Mouse (Mus musculus) liver, embryonic 14 days (tissue): ENCODE data around the gene Kiss1r. TPM values are rescaled to one million over a fixed set of nuclear protein-coding genes. Genes with fewer than 3 reads are reported as not detected.

Experiments
- polyA plus RNA-seq: library from polyadenylated mRNA; depleted of rRNA; stranded (reverse); fragments of >200 nt; gene quantifications from 2 replicates; pipeline ENCODE4 v1.2.3, GENCODE M21; 2012; rRNA removed

Gene Kiss1r
- polyA plus RNA-seq, result 0.23 and 0.24 TPM in 2 replicates

GRCm38 (mm10) chr10:79916808-79917531, at the start of gene Kiss1r:
Gene Kiss1r (plus strand): TSS chr10:79916971.

GRCm38 (mm10) chr10:79874290-79874862, 42.4 kb upstream of the Kiss1r start, which contains the start of the genes Prtn3 and Plppr3:
Gene Prtn3 (plus strand): TSS chr10:79874476.
Gene Plppr3 (minus strand): TSS chr10:79874634.

DNA sequence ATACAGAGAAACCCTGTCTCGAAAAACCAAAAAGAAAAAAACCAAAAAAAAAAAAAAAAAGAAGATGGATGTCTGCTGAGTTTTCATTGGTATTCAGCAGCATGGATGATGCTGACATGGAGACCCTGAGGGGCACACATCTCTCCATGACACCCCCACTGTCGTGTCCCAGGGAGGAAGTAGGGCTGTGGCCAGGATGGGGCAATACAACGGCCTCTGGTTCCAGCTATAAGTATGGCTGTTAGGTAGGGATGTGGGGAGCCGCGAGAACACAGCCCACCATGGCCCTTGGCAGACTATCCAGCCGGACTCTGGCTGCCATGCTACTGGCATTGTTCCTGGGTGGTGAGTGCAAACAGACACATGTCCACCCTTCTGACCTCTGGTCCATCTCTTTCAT, 30.7 kb upstream of the Kiss1r start, which contains the start of gene Elane:
TSS of gene Elane (plus strand) at position 194 of the 400 bp plus-strand sequence.

GRCm38 (mm10) chr10:79890670-79891069, 26.1 kb upstream of the Kiss1r start, which contains the start of gene Cfd:
Gene Cfd (plus strand): TSS chr10:79890853.

DNA sequence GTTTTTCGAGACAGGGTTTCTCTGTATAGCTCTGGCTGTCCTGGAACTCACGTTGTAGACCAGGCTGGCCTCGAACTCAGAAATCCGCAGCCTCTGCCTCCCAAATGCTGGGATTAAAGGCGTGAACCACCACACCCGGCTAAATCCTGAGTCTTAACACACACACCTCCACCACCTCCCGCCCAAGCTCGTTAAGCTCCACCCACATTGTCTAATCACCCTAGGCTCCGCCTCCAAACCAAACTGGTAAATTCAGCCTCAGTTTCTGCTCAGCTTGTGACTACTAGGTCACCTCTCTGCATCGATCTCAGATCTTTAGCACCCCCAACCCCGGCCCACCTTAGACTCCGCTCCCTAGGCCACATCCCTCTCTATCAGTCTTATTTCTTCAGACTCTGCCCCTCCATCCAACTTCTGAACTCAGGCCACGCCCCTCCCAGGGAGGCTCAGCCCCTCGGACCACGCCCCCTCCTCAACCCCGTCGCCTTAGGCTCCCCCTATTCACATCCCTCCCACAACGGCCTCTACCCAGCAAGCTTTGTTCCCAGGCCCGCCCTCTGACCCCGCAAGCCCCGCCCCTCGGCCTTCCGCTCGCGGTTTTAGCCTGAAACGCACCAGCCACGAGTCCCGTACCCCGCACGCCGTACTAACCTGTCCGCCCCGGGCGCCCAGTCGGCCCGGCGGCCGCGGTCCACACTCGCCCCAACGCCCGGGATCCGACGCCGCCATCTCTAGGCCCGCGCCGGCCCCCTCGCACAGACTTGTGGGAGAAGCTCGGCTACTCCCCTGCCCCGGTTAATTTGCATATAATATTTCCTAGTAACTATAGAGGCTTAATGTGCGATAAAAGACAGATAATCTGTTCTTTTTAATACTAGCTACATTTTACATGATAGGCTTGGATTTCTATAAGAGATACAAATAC, 8.3 kb upstream of the Kiss1r start, which contains the start of gene Med16:
TSS of gene Med16 (minus strand) at position 757 of the 925 bp plus-strand sequence.

GRCm38 (mm10) chr10:79910556-79910955, 6.2 kb upstream of the Kiss1r start, which contains the start of gene Gm26602:
Gene Gm26602 (plus strand): TSS chr10:79910856.

DNA sequence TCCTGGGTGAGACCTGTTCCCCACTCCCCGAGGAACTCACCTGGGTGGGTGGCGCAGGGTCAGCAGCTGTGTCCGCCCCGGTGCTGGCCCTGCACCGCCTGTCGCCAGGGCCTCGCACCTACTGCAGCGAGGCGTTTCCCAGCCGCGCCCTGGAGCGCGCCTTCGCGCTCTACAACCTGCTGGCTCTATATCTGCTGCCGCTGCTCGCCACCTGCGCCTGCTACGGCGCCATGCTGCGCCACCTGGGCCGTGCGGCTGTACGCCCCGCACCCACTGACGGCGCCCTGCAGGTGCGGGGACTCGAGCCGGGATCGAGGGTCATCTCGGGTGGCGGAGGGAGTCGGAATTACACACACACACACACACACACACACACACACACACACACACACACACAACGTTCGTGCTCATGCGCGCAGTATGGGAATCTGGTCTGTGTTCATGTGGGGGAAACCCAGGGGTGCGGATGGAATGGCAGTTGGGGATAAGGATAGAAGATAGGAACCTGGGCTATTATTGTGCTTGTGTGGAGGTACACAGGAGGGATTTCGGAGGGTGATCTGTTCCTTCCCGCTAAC, 4.3 kb downstream of the Kiss1r start, which contains the start of gene R3hdm4:
TSS of gene R3hdm4 (minus strand) at position 251 of the 578 bp plus-strand sequence.

DNA sequence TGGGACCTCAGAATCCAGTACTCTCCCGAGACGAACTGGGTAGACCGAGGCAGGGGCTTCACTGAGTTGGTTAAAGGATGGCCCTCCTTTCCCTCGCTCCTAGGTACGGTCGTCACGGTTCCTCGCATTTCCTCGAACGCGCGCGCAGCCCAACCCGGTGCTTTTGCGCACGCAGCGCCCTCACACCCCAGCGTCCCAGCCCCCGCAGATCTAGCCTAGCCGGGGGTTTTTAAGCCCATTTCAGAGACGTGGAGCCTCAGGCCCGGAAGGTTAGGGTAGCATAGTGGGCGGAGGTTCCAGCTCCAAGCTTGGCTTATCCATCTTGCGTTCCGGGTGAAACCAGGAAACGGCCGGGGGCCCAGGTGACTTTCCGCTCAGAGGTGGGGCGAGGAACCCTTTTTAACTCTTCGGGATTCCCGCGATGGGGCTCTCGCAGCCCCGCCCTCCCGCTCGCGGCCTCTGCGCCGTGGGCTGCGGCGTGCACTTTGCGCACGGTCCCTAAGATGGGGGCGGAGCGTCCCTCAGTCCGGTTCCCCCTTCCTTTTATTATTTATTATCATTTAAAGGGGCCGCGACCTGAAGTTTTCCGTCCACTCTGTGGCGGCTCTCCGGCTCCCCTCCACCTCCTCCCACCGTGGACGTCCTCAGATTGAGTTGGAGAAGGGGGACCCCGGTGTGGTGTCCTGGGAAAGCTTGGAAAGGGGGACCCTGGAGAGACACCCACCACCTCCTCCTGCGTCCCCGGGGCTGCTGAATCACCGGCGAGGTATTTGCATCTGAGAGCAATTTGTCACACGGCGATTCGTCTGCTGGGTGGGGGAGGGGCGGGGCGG, 9.9 kb downstream of the Kiss1r start, which contains the start of gene Arid3a:
TSS of gene Arid3a (plus strand) at position 553 of the 833 bp plus-strand sequence.

GRCm38 (mm10) chr10:79959847-79960601, 43.3 kb downstream of the Kiss1r start, which contains the start of gene Wdr18:
Gene Wdr18 (plus strand): TSS chr10:79960152.

GRCm38 (mm10) chr10:79970415-79971182, 53.8 kb downstream of the Kiss1r start, which contains the start of gene Grin3b:
Gene Grin3b (plus strand): TSS chr10:79970715.

Other genes starting within 250 kb of the Kiss1r start
- 13.3 and 13.8 TPM in 2 replicates for gene Tpgs1, start 247.6 kb upstream of the Kiss1r start, polyA plus RNA-seq
- 114 and 122 TPM in 2 replicates for gene Cdc34, start 234.8 kb upstream of the Kiss1r start, polyA plus RNA-seq
- gene Gzmm, start 228.0 kb upstream of the Kiss1r start, polyA plus RNA-seq, result 0.07 and 0.23 TPM in 2 replicates
- gene Bsg, start 212.5 kb upstream of the Kiss1r start, polyA plus RNA-seq, result 516 and 611 TPM in 2 replicates
- 0.07 and 0.08 TPM in 2 replicates for gene Hcn2, start 200.3 kb upstream of the Kiss1r start, polyA plus RNA-seq
- gene Polrmt, start 170.4 kb upstream of the Kiss1r start, polyA plus RNA-seq, result 15.2 and 16.1 TPM in 2 replicates
- not detected in 2 replicates for gene Fgf22, start 161.9 kb upstream of the Kiss1r start, polyA plus RNA-seq
- gene Rnf126, start 150.0 kb upstream of the Kiss1r start, polyA plus RNA-seq, result 40.0 and 46.4 TPM in 2 replicates
- gene Fstl3, start 139.7 kb upstream of the Kiss1r start, polyA plus RNA-seq, result 0.50 and 0.51 TPM in 2 replicates
- 1.9 and 3.0 TPM in 2 replicates for gene Prss57, start 126.0 kb upstream of the Kiss1r start, polyA plus RNA-seq
- 3.6 and 3.9 TPM in 2 replicates for gene Palm, start 123.4 kb upstream of the Kiss1r start, polyA plus RNA-seq
- 0.16 TPM in 2 replicates for gene Misp, start 96.0 kb upstream of the Kiss1r start, polyA plus RNA-seq
- 117 and 130 TPM in 2 replicates for gene Ptbp1, start 62.5 kb upstream of the Kiss1r start, polyA plus RNA-seq
- gene Prtn3, start 42.5 kb upstream of the Kiss1r start, polyA plus RNA-seq, result 119 and 171 TPM in 2 replicates
- gene Plppr3, start 42.3 kb upstream of the Kiss1r start, polyA plus RNA-seq, result 6.2 and 6.7 TPM in 2 replicates
- gene Elane, start 30.7 kb upstream of the Kiss1r start, polyA plus RNA-seq, result 36.8 and 63.1 TPM in 2 replicates
- gene Cfd, start 26.1 kb upstream of the Kiss1r start, polyA plus RNA-seq, result 0.03 TPM in 1 of 2 replicates, not detected in the other
- 11.7 and 12.4 TPM in 2 replicates for gene Med16, start 8.0 kb upstream of the Kiss1r start, polyA plus RNA-seq
- gene Gm26602, start 6.1 kb upstream of the Kiss1r start, polyA plus RNA-seq, result not detected in 2 replicates
- gene R3hdm4, start 4.2 kb downstream of the Kiss1r start, polyA plus RNA-seq, result 28.2 and 33.7 TPM in 2 replicates
- gene Arid3a, start 10.1 kb downstream of the Kiss1r start, polyA plus RNA-seq, result 4.7 and 5.8 TPM in 2 replicates
- 22.7 and 23.6 TPM in 2 replicates for gene Wdr18, start 43.2 kb downstream of the Kiss1r start, polyA plus RNA-seq
- 0.02 and 0.05 TPM in 2 replicates for gene Grin3b, start 53.7 kb downstream of the Kiss1r start, polyA plus RNA-seq
- 49.9 and 57.6 TPM in 2 replicates for gene Tmem259, start 67.4 kb downstream of the Kiss1r start, polyA plus RNA-seq
- 13.6 and 16.7 TPM in 2 replicates for gene Cnn2, start 71.6 kb downstream of the Kiss1r start, polyA plus RNA-seq
- gene Abca7, start 79.5 kb downstream of the Kiss1r start, polyA plus RNA-seq, result 8.8 and 11.5 TPM in 2 replicates
- 17.5 and 19.8 TPM in 2 replicates for gene Arhgap45, start 99.7 kb downstream of the Kiss1r start, polyA plus RNA-seq
- 118 and 119 TPM in 2 replicates for gene Polr2e, start 122.8 kb downstream of the Kiss1r start, polyA plus RNA-seq
- 378 and 411 TPM in 2 replicates for gene Gpx4, start 130.2 kb downstream of the Kiss1r start, polyA plus RNA-seq
- gene Sbno2, start 188.6 kb downstream of the Kiss1r start, polyA plus RNA-seq, result 8.9 and 9.8 TPM in 2 replicates
- 88.1 and 91.3 TPM in 2 replicates for gene Stk11, start 198.8 kb downstream of the Kiss1r start, polyA plus RNA-seq
- 174 and 199 TPM in 2 replicates for gene Atp5d, start 221.7 kb downstream of the Kiss1r start, polyA plus RNA-seq
- 1.4 and 1.8 TPM in 2 replicates for gene Cbarp, start 223.9 kb downstream of the Kiss1r start, polyA plus RNA-seq
- 8.2 and 9.9 TPM in 2 replicates for gene Midn, start 231.3 kb downstream of the Kiss1r start, polyA plus RNA-seq
- 19.1 and 20.7 TPM in 2 replicates for gene Cirbp, start 249.0 kb downstream of the Kiss1r start, polyA plus RNA-seq